Mouse (Mus musculus) bone marrow macrophage, adult 2 months (primary cell): ENCODE data around the gene Scyl3.

ENCODE experiments used
- CTCF ChIP-seq: IDR thresholded peaks from 2 replicates; pipeline ENCODE4 v1.5.1; 2012; ENCODE audit warnings: low read depth, mild to moderate bottlenecking, low read length, moderate library complexity
- POLR2A ChIP-seq: IDR thresholded peaks from 2 replicates; pipeline ENCODE4 v1.6.1; 2012; ENCODE audit warnings: mild to moderate bottlenecking, low read depth, low read length, borderline replicate concordance

GRCm38 (mm10) chr1:163898291-163898764, 30.6 kb upstream of the Scyl3 start:
- TF ChIP-seq POLR2A (no peak), CTCF (no peak)
